Comparison of ENCODE assay signal across 19 mouse cellular contexts in the genomic region with DNA sequence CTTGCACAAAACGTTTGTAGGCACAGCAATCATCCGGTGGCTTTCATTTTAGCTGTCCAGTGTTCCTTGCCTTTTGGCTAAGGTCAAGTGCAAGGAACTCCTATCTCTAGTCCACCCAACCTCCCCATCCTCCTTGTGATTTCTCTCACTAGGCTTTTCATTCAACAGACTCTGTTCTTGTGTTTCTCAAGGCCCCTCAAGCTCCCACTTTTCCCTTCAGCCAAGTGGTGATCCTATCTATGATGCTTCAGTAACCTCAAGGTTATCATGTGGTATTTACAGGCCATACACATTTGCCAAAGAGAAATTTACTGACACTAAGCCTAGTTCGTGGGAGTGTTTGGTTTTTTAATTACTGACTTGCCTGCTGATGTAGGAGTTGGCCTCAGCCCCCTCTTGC. TPM values are rescaled to one million over a fixed set of nuclear protein-coding genes. Genes with fewer than 3 reads are reported as not detected.
"Had no signal": no experiment of that assay in that cellular context is flagged by ENCODE, and none has a peak within 500 bp of the region (broad histone marks: within the 10 kb centered on the region; RNA-seq: fewer than 3 reads in every experiment).

No protein-coding gene starts in this region.

- H3K36me3 ChIP-seq: midbrain, embryonic 15.5 days had no signal

- H3K27ac ChIP-seq: liver, embryonic 15.5 days; lung, embryonic 15.5 days; macrophage; midbrain, embryonic 13.5 days; midbrain, embryonic 15.5 days; neural tube, embryonic 12.5 days; stomach, embryonic 15.5 days; stomach, postnatal 0 days had no signal

- H3K4me1 ChIP-seq: liver, embryonic 15.5 days; lung, embryonic 15.5 days; midbrain, embryonic 13.5 days; midbrain, embryonic 15.5 days; neural tube, embryonic 12.5 days; stomach, embryonic 15.5 days had no signal

- DNase-seq: liver, postnatal 0 days; lung, adult 2 months; lung, postnatal 14 days; lung, postnatal 36 days; right cerebral cortex, postnatal 14 days; thymus, adult 18-20 months; thymus, postnatal 14 days; thymus, postnatal 36 days had no signal

- H3K27me3 ChIP-seq: lung, embryonic 15.5 days; midbrain, embryonic 13.5 days; midbrain, embryonic 15.5 days; neural tube, embryonic 12.5 days; stomach, embryonic 15.5 days had no signal

- H3K4me3 ChIP-seq: liver, embryonic 15.5 days; lung, embryonic 15.5 days; megakaryocyte, embryonic 14.5 days; midbrain, embryonic 13.5 days; midbrain, embryonic 15.5 days; neural tube, embryonic 12.5 days; stomach, embryonic 15.5 days had no signal

RNA-seq across cellular contexts. Expression of a gene that starts 19.6 kb away (rescaled TPM):
- total RNA-seq: monocyte, adult 5-6 weeks; neutrophil, adult 5-6 weeks had no signal
- polyA plus RNA-seq: macrophage had no signal
